Mouse (Mus musculus): Measurements from ENCODE around the gene Carmil1.
A peak's percentile ranks its signal among the peaks of the same experiment; 100 is the strongest.

Carmil1 gene

GRCm38 (mm10) chr13:24154281-24155061 lies 126.1 kb downstream of the Carmil1 start:
- no peak for DNase-seq (ENCODE audit: low read depth, low spot score)

GRCm38 (mm10) chr13:24152610-24153009 lies 128.0 kb downstream of the Carmil1 start:
- no peak for DNase-seq (ENCODE audit: low read depth, low spot score)

GRCm38 (mm10) chr13:24151335-24151734 lies 129.3 kb downstream of the Carmil1 start:
- no peak for DNase-seq (ENCODE audit: low read depth, low spot score)

GRCm38 (mm10) chr13:24148549-24148948 lies 132.0 kb downstream of the Carmil1 start:
- DNase-seq (ENCODE audit: low read depth, low spot score) = no peak

GRCm38 (mm10) chr13:24147006-24147405 lies 133.6 kb downstream of the Carmil1 start:
- DNase-seq (ENCODE audit: low read depth, low spot score) = no peak

- no peak for DNase-seq (ENCODE audit: low read depth, low spot score)
Observed at GRCm38 (mm10) chr13:24146541-24146940, 134.1 kb downstream of the Carmil1 start.

- DNase-seq (ENCODE audit: low read depth, low spot score) = no peak
Observed at GRCm38 (mm10) chr13:24144858-24145257, 135.7 kb downstream of the Carmil1 start.

GRCm38 (mm10) chr13:24144141-24144540 lies 136.5 kb downstream of the Carmil1 start:
- DNase-seq (ENCODE audit: low read depth, low spot score) = no peak

GRCm38 (mm10) chr13:24136836-24137235 lies 143.8 kb downstream of the Carmil1 start:
- no peak for DNase-seq (ENCODE audit: low read depth, low spot score)

- peak; percentile 8 for DNase-seq (ENCODE audit: low read depth, low spot score)
Observed at GRCm38 (mm10) chr13:24135282-24136230, 145.0 kb downstream of the Carmil1 start.

- no peak for DNase-seq (ENCODE audit: low read depth, low spot score)
Observed at GRCm38 (mm10) chr13:24132866-24133265, 147.7 kb downstream of the Carmil1 start.

- no peak for DNase-seq (ENCODE audit: low read depth, low spot score)
Observed at GRCm38 (mm10) chr13:24131319-24131718, 149.3 kb downstream of the Carmil1 start.

GRCm38 (mm10) chr13:24130741-24131140 lies 149.9 kb downstream of the Carmil1 start:
- DNase-seq (ENCODE audit: low read depth, low spot score) = no peak

GRCm38 (mm10) chr13:24128731-24129130 lies 151.9 kb downstream of the Carmil1 start:
- no peak for DNase-seq (ENCODE audit: low read depth, low spot score)

- DNase-seq (ENCODE audit: low read depth, low spot score) = no peak
Observed at GRCm38 (mm10) chr13:24125865-24126264, 154.7 kb downstream of the Carmil1 start.

GRCm38 (mm10) chr13:24117181-24117812 lies 163.3 kb downstream of the Carmil1 start:
- DNase-seq (ENCODE audit: low read depth, low spot score) = no peak

GRCm38 (mm10) chr13:24112689-24113348 lies 167.8 kb downstream of the Carmil1 start:
- peak; percentile 76 for DNase-seq (ENCODE audit: low read depth, low spot score)

GRCm38 (mm10) chr13:24110329-24110728 lies 170.3 kb downstream of the Carmil1 start:
- no peak for DNase-seq (ENCODE audit: low read depth, low spot score)

- no peak for DNase-seq (ENCODE audit: low read depth, low spot score)
Observed at GRCm38 (mm10) chr13:24108282-24108681, 172.3 kb downstream of the Carmil1 start.

- no peak for DNase-seq (ENCODE audit: low read depth, low spot score)
Observed at GRCm38 (mm10) chr13:24107058-24107457, 173.5 kb downstream of the Carmil1 start.

- no peak for DNase-seq (ENCODE audit: low read depth, low spot score)
Observed at GRCm38 (mm10) chr13:24105838-24106237, 174.8 kb downstream of the Carmil1 start.

- DNase-seq (ENCODE audit: low read depth, low spot score) = no peak
Observed at GRCm38 (mm10) chr13:24105340-24105669, 175.3 kb downstream of the Carmil1 start.
